Mouse (Mus musculus) olfactory bulb, adult 2 months (tissue): ENCODE measurements around the gene Psg20.
"Not testable (repeated sequence)": the region's sequence is repeated elsewhere in the genome, so short reads cannot be mapped to it uniquely, and the experiment has no call there.

Experiments
- CTCF ChIP-seq: fragments of 200-500 bp; IDR thresholded peaks from 2 replicates; pipeline ENCODE4 v1.5.1; 2012; ENCODE audit warnings: low read depth, mild to moderate bottlenecking, low read length, moderate library complexity; ENCODE audit not compliant: insufficient read depth
- POLR2A ChIP-seq: fragments of 200-500 bp; IDR thresholded peaks from 2 replicates; pipeline ENCODE4 v1.6.1; 2012; ENCODE audit warnings: mild to moderate bottlenecking, low read depth, low read length, moderate library complexity; ENCODE audit not compliant: insufficient read depth

DNA sequence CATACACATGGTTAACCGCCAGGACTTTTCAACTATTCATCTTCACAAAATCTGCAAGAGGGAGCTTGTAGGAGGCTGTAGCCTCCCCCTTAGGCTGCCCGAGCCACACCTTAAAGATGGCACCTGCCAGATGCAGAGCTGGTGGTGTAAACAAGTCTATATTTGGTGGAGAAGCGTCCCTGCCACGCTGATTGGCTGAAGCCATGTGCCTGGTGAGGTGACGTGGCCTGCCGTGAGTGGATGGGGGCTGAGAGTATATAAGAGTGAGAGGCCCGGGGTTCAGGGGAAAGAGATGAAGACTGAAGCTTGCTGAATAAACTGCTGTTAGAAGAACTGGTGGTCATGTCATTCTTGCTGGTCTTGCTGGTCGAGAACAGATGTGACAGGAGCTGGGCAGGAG, 59.1 kb downstream of the Psg20 start:
- not testable (repeated sequence) for TF ChIP-seq POLR2A, CTCF
